Mouse (Mus musculus) embryonic facial prominence, embryonic 12.5 days (tissue): ENCODE measurements at regions not wholly inside any gene's neighbourhood (a gene's known extent, or its start where the extent isn't known, plus 50 kb on each side); places are given as distances from the start of the nearest gene placed in this dataset.

Source experiments
- ATAC-seq: fragments of 200-750 bp; cut with Nextera tagmentation; 2 replicates; pipeline ENCODE4 v1.8.0; 2017; ENCODE audit not compliant: insufficient number of reproducible peaks, insufficient read depth, low FRiP score, low TSS enrichment
- H3K27ac ChIP-seq: fragments of 300-500 bp; sonication (generic); 2 replicates; pipeline ENCODE4 v1.5.1; 2016; ENCODE audit warnings: mild to moderate bottlenecking
- H3K27me3 ChIP-seq: fragments of 300-500 bp; sonication (generic); 2 replicates; pipeline ENCODE4 v1.6.1; 2016; ENCODE audit warnings: mild to moderate bottlenecking, moderate library complexity
- H3K36me3 ChIP-seq: fragments of 300-500 bp; sonication (generic); 2 replicates; pipeline ENCODE4 v1.6.1; 2016; ENCODE audit warnings: mild to moderate bottlenecking
- H3K4me1 ChIP-seq: fragments of 300-500 bp; sonication (generic); 2 replicates; pipeline ENCODE4 v1.6.1; 2016
- H3K4me2 ChIP-seq: fragments of 300-500 bp; sonication (generic); replicated peaks from 2 replicates; pipeline ENCODE4 v1.6.1; 2016; ENCODE audit warnings: mild to moderate bottlenecking, moderate library complexity
- H3K4me3 ChIP-seq: fragments of 300-500 bp; sonication (generic); 2 replicates; pipeline ENCODE4 v1.5.1; 2016; ENCODE audit warnings: mild to moderate bottlenecking
- H3K9ac ChIP-seq: fragments of 300-500 bp; sonication (generic); 2 replicates; pipeline ENCODE4 v1.6.1; 2016; ENCODE audit warnings: mild to moderate bottlenecking, moderate library complexity
- H3K9me3 ChIP-seq: fragments of 300-500 bp; sonication (generic); 2 replicates; pipeline ENCODE4 v1.6.1; 2016; ENCODE audit warnings: mild to moderate bottlenecking, moderate library complexity
- WGBS: fragments of 180-500 bp; shearing (Covaris S2); methylation state at CpG from one replicate; pipeline ENCODE4 v1.1.7; 2016; 5-methylcytosine and 5-hydroxymethylcytosine counted together

GRCm38 (mm10) chr4:106190248-106190647, 125.8 kb upstream of the Usp24 start:
- ATAC-seq: no peak
- 76% methylated on average over 4 of the region's 4 CpGs for WGBS
- Histone ChIP-seq H3K4me3 (no peak overlapping the region), H3K4me1 (peaks cover 4% of the 10 kb centered on the region; the same call in 1 of the 2 replicates), H3K27ac (no peak overlapping the region), H3K9ac (no peak overlapping the region), H3K9me3 (no peaks in the 10 kb centered on the region), H3K4me2 (no peak overlapping the region), H3K36me3 (no peaks in the 10 kb centered on the region), H3K27me3 (no peaks in the 10 kb centered on the region)

- Histone ChIP-seq H3K4me3 (no peak overlapping the region), H3K4me1 (peaks cover 4% of the 10 kb centered on the region; the same call in 1 of the 2 replicates), H3K27me3 (no peaks in the 10 kb centered on the region), H3K4me2 (no peak overlapping the region), H3K36me3 (no peaks in the 10 kb centered on the region), H3K9me3 (no peaks in the 10 kb centered on the region), H3K9ac (no peak overlapping the region), H3K27ac (no peak overlapping the region)
- 92% methylated on average over 8 of the region's 8 CpGs for WGBS
- no peak for ATAC-seq
These were observed 124.7 kb upstream of the Usp24 start for GRCm38 (mm10) chr4:106191331-106191730.

GRCm38 (mm10) chr4:106191843-106192242, 124.2 kb upstream of the Usp24 start:
- H3K27me3 ChIP-seq: no peaks in the 10 kb centered on the region
- ATAC-seq: no peak
- H3K4me1 ChIP-seq: peaks cover 4% of the 10 kb centered on the region; the same call in 1 of the 2 replicates
- H3K4me2 ChIP-seq: no peak overlapping the region
- H3K27ac ChIP-seq: no peak overlapping the region
- H3K9ac ChIP-seq: no peak overlapping the region
- no peaks in the 10 kb centered on the region for H3K9me3 ChIP-seq
- H3K4me3 ChIP-seq: no peak overlapping the region
- 91% methylated on average over 3 of the region's 3 CpGs for WGBS
- H3K36me3 ChIP-seq: no peaks in the 10 kb centered on the region

- H3K4me1 ChIP-seq: peaks cover 8% of the 10 kb centered on the region; the same call in 1 of the 2 replicates
- H3K9me3 ChIP-seq: no peaks in the 10 kb centered on the region
- no peak overlapping the region for H3K9ac ChIP-seq
- H3K27ac ChIP-seq: no peak overlapping the region
- no peaks in the 10 kb centered on the region for H3K36me3 ChIP-seq
- no peak overlapping the region for H3K4me2 ChIP-seq
- ATAC-seq: no peak
- no peak overlapping the region for H3K4me3 ChIP-seq
- 83% methylated on average over 3 of the region's 3 CpGs for WGBS
- no peaks in the 10 kb centered on the region for H3K27me3 ChIP-seq
These were observed 122.6 kb upstream of the Usp24 start for GRCm38 (mm10) chr4:106193204-106193945.

- no peak overlapping the region for H3K4me3 ChIP-seq
- no peak overlapping the region for H3K4me2 ChIP-seq
- H3K4me1 ChIP-seq: peaks cover 23% of the 10 kb centered on the region
- H3K27me3 ChIP-seq: no peaks in the 10 kb centered on the region
- H3K9me3 ChIP-seq: no peaks in the 10 kb centered on the region
- ATAC-seq: no peak
- no peaks in the 10 kb centered on the region for H3K36me3 ChIP-seq
- WGBS: 75% methylated on average over 3 of the region's 3 CpGs
- H3K27ac ChIP-seq: no peak overlapping the region
- H3K9ac ChIP-seq: no peak overlapping the region
These were observed 120.4 kb upstream of the Usp24 start for GRCm38 (mm10) chr4:106195497-106196166.

- H3K4me2 ChIP-seq: peak overlapping the region; percentile 28; the same call in 1 of the 2 replicates
- 6% methylated on average over 11 of the region's 11 CpGs for WGBS
These were observed 116.2 kb upstream of the Usp24 start for GRCm38 (mm10) chr4:106199833-106200232.

GRCm38 (mm10) chr4:106200241-106200640, 115.8 kb upstream of the Usp24 start:
- Histone ChIP-seq H3K27ac (peak overlapping the region; percentile 78), H3K36me3 (no peaks in the 10 kb centered on the region), H3K9me3 (no peaks in the 10 kb centered on the region), H3K4me1 (peaks cover 23% of the 10 kb centered on the region), H3K4me3 (no peak overlapping the region), H3K27me3 (no peaks in the 10 kb centered on the region), H3K4me2 (0 out of 2 replicates have a peak overlapping the region, but pooled peaks have one; percentile 28), H3K9ac (no peak overlapping the region)
- 32% methylated on average over 6 of the region's 6 CpGs for WGBS
- no peak; the same call in 1 of the 2 replicates for ATAC-seq

More at GRCm38 (mm10) chr4:106199833-106200232, 116.2 kb upstream of the Usp24 start:
- H3K4me3 ChIP-seq: no peak overlapping the region
- no peaks in the 10 kb centered on the region for H3K9me3 ChIP-seq
- ATAC-seq: no peak
- H3K9ac ChIP-seq: no peak overlapping the region
- H3K27me3 ChIP-seq: no peaks in the 10 kb centered on the region
- peak overlapping the region; percentile 78 for H3K27ac ChIP-seq
- peaks cover 23% of the 10 kb centered on the region for H3K4me1 ChIP-seq
- no peaks in the 10 kb centered on the region for H3K36me3 ChIP-seq

- 41% methylated on average over 3 of the region's 3 CpGs for WGBS
- Histone ChIP-seq H3K27ac (no peak overlapping the region), H3K4me3 (no peak overlapping the region), H3K4me1 (peaks cover 23% of the 10 kb centered on the region), H3K9ac (no peak overlapping the region), H3K4me2 (no peak overlapping the region), H3K9me3 (no peaks in the 10 kb centered on the region), H3K36me3 (no peaks in the 10 kb centered on the region), H3K27me3 (no peaks in the 10 kb centered on the region)
- ATAC-seq: no peak
These were observed 113.5 kb upstream of the Usp24 start for GRCm38 (mm10) chr4:106202554-106202953.

- no peak overlapping the region for H3K4me2 ChIP-seq
- no peaks in the 10 kb centered on the region for H3K9me3 ChIP-seq
- no peaks in the 10 kb centered on the region for H3K27me3 ChIP-seq
- H3K36me3 ChIP-seq: no peaks in the 10 kb centered on the region
- H3K27ac ChIP-seq: no peak overlapping the region
- H3K9ac ChIP-seq: no peak overlapping the region
- WGBS: 87% methylated on average over 2 of the region's 2 CpGs
- no peak for ATAC-seq
- no peak overlapping the region for H3K4me3 ChIP-seq
- peaks cover 3% of the 10 kb centered on the region for H3K4me1 ChIP-seq
These were observed 110.8 kb upstream of the Usp24 start for GRCm38 (mm10) chr4:106205200-106205599.

GRCm38 (mm10) chr4:106206023-106206422, 110.0 kb upstream of the Usp24 start:
- Histone ChIP-seq H3K9ac (no peak overlapping the region), H3K4me3 (no peak overlapping the region), H3K4me2 (no peak overlapping the region), H3K9me3 (no peaks in the 10 kb centered on the region), H3K27me3 (no peaks in the 10 kb centered on the region), H3K27ac (no peak overlapping the region), H3K4me1 (no peaks in the 10 kb centered on the region; the same call in none of the 2 replicates), H3K36me3 (no peaks in the 10 kb centered on the region)
- WGBS: 38% methylated on average over 2 of the region's 2 CpGs
- 0 out of 2 replicates have a peak, but pooled peaks have one; percentile 38 for ATAC-seq

GRCm38 (mm10) chr4:106209465-106209864, 106.5 kb upstream of the Usp24 start:
- no peak for ATAC-seq
- no peak overlapping the region for H3K27ac ChIP-seq
- 84% methylated on average over 11 of the region's 11 CpGs for WGBS

GRCm38 (mm10) chr4:106209975-106210374, 106.0 kb upstream of the Usp24 start:
- no peak overlapping the region for H3K9ac ChIP-seq
- H3K27ac ChIP-seq: no peak overlapping the region
- no peak overlapping the region for H3K4me2 ChIP-seq
- H3K9me3 ChIP-seq: no peaks in the 10 kb centered on the region
- ATAC-seq: no peak
- H3K4me1 ChIP-seq: no peaks in the 10 kb centered on the region; the same call in 1 of the 2 replicates
- H3K27me3 ChIP-seq: no peaks in the 10 kb centered on the region
- H3K36me3 ChIP-seq: no peaks in the 10 kb centered on the region
- 93% methylated on average over 1 of the region's 1 CpGs for WGBS
- H3K4me3 ChIP-seq: no peak overlapping the region

More at GRCm38 (mm10) chr4:106209465-106209864, 106.5 kb upstream of the Usp24 start:
- Histone ChIP-seq H3K36me3 (no peaks in the 10 kb centered on the region), H3K4me1 (no peaks in the 10 kb centered on the region; the same call in 1 of the 2 replicates), H3K9ac (no peak overlapping the region), H3K27me3 (no peaks in the 10 kb centered on the region), H3K4me3 (no peak overlapping the region), H3K9me3 (no peaks in the 10 kb centered on the region), H3K4me2 (no peak overlapping the region)
